Mouse (Mus musculus) neural tube, embryonic 15.5 days (tissue): ENCODE results near the gene Traf3. TPM values are rescaled to one million over a fixed set of nuclear protein-coding genes. Genes with fewer than 3 reads are reported as not detected.

Source experiments
- ATAC-seq: fragments of 200-750 bp; cut with Nextera tagmentation; 2 replicates; pipeline ENCODE4 v1.8.0; 2017; ENCODE audit warnings: mild to moderate bottlenecking, moderate TSS enrichment, moderate library complexity; ENCODE audit not compliant: low FRiP score
- H3K27ac ChIP-seq: fragments of 300-500 bp; sonication (generic); replicated peaks from 2 replicates; pipeline ENCODE4 v1.5.1; 2015; ENCODE audit warnings: mild to moderate bottlenecking, inconsistent platforms
- H3K27me3 ChIP-seq: fragments of 300-500 bp; sonication (generic); replicated peaks from 2 replicates; pipeline ENCODE4 v1.6.1; 2015; ENCODE audit warnings: inconsistent platforms
- H3K36me3 ChIP-seq: fragments of 300-500 bp; sonication (generic); 2 replicates; pipeline ENCODE4 v1.6.1; 2015; ENCODE audit warnings: inconsistent platforms
- H3K4me1 ChIP-seq: fragments of 300-500 bp; sonication (generic); 2 replicates; pipeline ENCODE4 v1.6.1; 2015; ENCODE audit warnings: inconsistent platforms
- H3K4me2 ChIP-seq: fragments of 300-500 bp; sonication (generic); 2 replicates; pipeline ENCODE4 v1.6.1; 2015; ENCODE audit warnings: inconsistent platforms, mild to moderate bottlenecking, moderate library complexity
- H3K4me3 ChIP-seq: fragments of 300-500 bp; sonication (generic); replicated peaks from 2 replicates; pipeline ENCODE4 v1.5.1; 2015; ENCODE audit warnings: mild to moderate bottlenecking, inconsistent platforms
- H3K9ac ChIP-seq: fragments of 300-500 bp; sonication (generic); replicated peaks from 2 replicates; pipeline ENCODE4 v1.6.1; 2015; ENCODE audit warnings: mild to moderate bottlenecking, inconsistent platforms
- H3K9me3 ChIP-seq: fragments of 300-500 bp; sonication (generic); replicated peaks from 2 replicates; pipeline ENCODE4 v1.6.1; 2016; ENCODE audit warnings: inconsistent platforms
- WGBS: fragments of 180-500 bp; shearing (Covaris S2); methylation state at CpG from one replicate; pipeline ENCODE4 v1.1.7; 2015; ENCODE audit warnings: mixed read lengths; 5-methylcytosine and 5-hydroxymethylcytosine counted together
- polyA plus RNA-seq: library from polyadenylated mRNA; unstranded; fragments of >200 nt; fragmentation: Nextera tagmentation; extraction: Ambion mirVana; gene quantifications from 2 replicates; pipeline ENCODE4 v1.2.1, GENCODE M21; 2015

The Traf3 gene
- polyA plus RNA-seq, 1 experiment from 2014 or later, result 19.0 TPM

DNA sequence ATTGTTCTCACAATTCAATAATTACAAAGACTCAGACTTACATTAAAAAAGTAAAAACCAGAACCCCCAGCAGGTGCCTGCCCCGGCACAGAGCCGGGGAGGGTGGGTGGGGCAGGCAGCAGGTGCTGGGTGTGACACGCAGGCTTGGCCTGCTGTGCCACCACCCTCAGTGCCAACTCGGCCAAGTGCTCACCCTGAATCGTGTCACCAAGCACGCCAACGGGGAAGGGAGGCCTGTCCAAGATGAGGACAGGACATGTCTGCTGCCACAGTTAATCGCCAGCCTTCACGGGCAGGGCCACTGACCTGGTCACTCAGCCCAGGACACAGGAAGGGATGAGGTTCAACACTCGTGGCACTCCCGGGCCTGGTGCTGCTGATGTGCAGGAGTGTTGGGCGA, 126.9 kb downstream of the Traf3 start:
- no peaks in the 10 kb centered on the region for H3K4me1 ChIP-seq
- ATAC-seq, result no peak
- H3K27me3 ChIP-seq, result no peaks in the 10 kb centered on the region
- H3K9ac ChIP-seq, result no peak overlapping the region
- no peaks in the 10 kb centered on the region for H3K9me3 ChIP-seq
- no peak overlapping the region for H3K4me3 ChIP-seq
- peaks cover 75% of the 10 kb centered on the region for H3K36me3 ChIP-seq
- no peak overlapping the region for H3K27ac ChIP-seq
- H3K4me2 ChIP-seq, result no peak overlapping the region
- WGBS, result 94% methylated on average over 12 of the region's 12 CpGs

DNA sequence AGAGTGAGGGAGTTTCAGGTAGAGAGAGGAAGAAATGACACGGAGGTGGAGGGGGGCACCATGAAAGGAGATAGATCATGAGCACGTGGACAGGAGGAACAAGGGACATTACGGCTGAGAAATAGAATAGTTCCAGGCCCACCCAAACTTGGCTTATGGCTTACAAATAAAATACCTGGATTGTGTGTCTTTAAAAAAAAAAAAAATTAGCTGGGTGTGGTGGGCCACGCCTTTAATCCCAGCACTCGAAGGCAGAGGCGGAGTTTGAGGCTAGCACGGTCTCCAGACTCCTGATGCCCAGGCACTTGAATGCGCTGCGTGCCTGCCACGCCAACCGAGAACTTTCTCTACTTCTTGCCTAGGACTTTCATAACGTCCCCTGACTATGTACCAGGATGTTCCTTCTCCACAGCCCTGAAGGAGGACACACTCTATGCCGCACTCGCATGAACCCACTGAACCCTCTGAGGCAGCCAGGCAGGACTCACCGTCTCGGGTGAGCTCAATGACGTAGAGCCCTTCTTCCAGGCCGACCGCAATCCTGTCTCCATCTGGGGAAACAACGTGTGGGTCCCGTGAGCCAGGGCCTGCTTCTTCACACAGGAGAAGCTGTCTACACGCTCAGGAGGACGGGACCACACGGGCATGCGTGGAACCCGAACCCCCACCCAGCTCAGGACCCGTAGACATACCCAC, 135.3 kb downstream of the Traf3 start:
- Histone ChIP-seq H3K36me3 (peaks cover 94% of the 10 kb centered on the region), H3K9me3 (no peaks in the 10 kb centered on the region), H3K4me1 (no peaks in the 10 kb centered on the region), H3K4me2 (no peak overlapping the region), H3K27ac (no peak overlapping the region), H3K27me3 (no peaks in the 10 kb centered on the region), H3K9ac (no peak overlapping the region), H3K4me3 (no peak overlapping the region)
- WGBS, result 96% methylated on average over 27 of the region's 27 CpGs
- no peak for ATAC-seq

DNA sequence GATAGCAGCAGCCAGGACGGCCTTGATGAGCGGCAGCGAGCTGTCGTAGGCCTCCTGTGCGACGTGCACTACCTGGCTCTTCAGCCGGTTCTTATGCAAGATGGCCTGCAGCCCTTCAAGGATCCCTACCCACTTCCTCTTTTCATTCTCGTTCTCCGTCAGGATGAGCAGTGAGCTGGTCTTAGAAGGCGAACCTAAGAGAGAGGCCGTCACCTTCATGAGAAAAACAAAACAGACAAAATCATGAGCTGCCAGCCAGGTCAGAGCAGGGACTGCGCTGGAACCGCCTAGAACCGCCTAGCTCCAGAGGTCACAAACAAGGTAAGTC, 135.8 kb downstream of the Traf3 start:
- 97% methylated on average over 14 of the region's 14 CpGs for WGBS
- no peak overlapping the region for H3K4me2 ChIP-seq

DNA sequence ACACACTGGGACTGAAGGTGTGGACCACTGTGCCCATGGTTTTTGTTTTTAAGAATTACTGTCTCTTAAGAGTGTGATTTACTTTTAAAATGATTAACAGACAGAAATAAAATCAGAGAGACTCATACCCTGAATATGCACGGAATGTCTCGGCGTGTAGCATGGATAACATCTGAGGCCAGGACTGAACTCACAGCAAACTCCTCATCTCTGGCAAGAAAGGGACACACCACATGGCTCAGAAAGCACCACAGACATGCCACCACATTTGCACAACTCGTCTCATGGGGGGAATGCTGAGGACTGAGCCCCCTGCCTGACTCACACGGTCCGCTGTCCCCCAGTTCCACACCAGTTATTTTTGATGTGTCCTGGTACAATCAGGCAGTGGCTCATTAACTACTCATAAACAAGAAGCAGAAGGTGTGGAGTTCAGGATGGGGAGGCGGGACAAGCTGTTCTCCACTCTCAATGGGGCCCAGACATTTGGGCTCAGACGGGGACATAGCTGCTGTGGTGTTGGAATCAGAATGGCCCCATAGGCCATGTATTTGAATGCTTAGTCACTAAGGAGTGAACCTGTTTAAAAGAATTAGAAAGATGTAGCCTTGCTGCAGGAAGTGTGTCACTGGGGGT, 137.7 kb downstream of the Traf3 start:
- Histone ChIP-seq H3K9me3 (no peaks in the 10 kb centered on the region), H3K36me3 (peaks cover 92% of the 10 kb centered on the region), H3K4me3 (no peak overlapping the region), H3K27ac (no peak overlapping the region), H3K9ac (no peak overlapping the region), H3K4me1 (no peaks in the 10 kb centered on the region), H3K4me2 (no peak overlapping the region), H3K27me3 (no peaks in the 10 kb centered on the region)
- ATAC-seq, result no peak
- WGBS, result 89% methylated on average over 8 of the region's 8 CpGs

More for the DNA sequence above, 135.8 kb downstream of the Traf3 start:
- H3K9me3 ChIP-seq, result no peaks in the 10 kb centered on the region
- no peak for ATAC-seq
- no peaks in the 10 kb centered on the region for H3K27me3 ChIP-seq
- no peaks in the 10 kb centered on the region for H3K4me1 ChIP-seq
- H3K27ac ChIP-seq, result no peak overlapping the region
- H3K36me3 ChIP-seq, result peaks cover 94% of the 10 kb centered on the region
- no peak overlapping the region for H3K4me3 ChIP-seq
- H3K9ac ChIP-seq, result no peak overlapping the region

DNA sequence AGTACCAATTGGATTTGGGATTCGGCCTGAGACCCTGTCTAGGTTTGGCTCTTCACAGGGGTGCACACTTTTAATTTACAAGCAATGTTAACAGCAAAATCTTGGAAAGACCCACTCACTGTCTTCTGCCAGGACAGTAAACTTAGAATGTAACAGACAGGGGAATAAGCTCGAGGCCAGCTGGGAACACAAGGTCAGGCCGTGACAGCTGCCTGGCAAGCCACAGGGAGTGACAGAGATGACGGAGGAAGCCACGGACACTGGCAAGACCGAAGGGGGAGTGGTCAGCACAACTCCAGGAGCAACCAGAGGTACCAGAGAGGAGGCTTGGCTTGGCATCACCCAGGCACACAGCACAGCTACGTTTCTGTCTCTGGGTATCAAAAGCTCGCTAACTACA, 140.7 kb downstream of the Traf3 start:
- Histone ChIP-seq H3K9ac (no peak overlapping the region), H3K27ac (no peak overlapping the region), H3K4me1 (no peaks in the 10 kb centered on the region), H3K27me3 (no peaks in the 10 kb centered on the region), H3K36me3 (peaks cover 97% of the 10 kb centered on the region), H3K4me3 (no peak overlapping the region), H3K4me2 (no peak overlapping the region), H3K9me3 (no peaks in the 10 kb centered on the region)
- 87% methylated on average over 8 of the region's 8 CpGs for whole genome bisulfite sequencing
- ATAC-seq, result no peak

DNA sequence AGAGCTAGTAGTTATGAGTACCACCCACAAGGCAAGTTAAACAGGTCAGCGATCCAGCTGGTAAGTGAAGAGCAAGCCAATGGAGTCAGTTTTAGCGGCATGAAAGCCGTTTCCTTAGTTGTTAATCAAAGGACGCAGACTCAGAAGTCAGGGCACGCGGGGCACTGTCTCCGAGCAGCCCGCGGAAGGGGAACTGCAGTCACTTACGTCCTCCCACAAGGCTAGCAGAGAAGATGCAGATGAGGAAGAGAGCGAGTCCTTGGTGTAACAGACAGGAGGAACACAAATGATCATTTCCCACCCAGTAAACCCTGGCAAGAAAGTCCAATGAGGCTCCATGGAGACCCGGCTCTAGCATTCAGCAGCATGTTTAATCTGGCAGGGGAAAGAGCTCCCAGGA, 143.1 kb downstream of the Traf3 start:
- 74% methylated on average over 12 of the region's 12 CpGs for WGBS

DNA sequence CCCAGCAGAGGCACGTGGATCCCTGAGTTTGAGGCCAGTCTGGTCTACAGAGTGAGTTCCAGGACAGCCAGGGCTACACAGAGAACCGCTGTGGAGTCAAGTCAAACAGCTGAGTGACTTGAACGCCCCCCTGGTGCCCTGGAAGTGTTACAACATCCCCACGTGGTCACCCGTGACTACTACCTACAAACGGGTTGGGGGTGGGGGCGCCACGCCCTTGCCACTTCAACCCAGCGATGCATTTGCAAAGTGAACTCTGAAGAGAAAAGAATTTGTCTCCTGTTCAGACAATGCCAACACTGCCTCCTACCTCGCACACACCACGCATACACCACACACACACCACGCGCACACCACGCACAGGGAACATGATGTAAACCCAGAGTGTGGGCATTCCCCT, 143.8 kb downstream of the Traf3 start:
- Histone ChIP-seq H3K4me2 (no peak overlapping the region), H3K27ac (no peak overlapping the region), H3K36me3 (peaks cover 95% of the 10 kb centered on the region), H3K4me3 (no peak overlapping the region), H3K9ac (no peak overlapping the region), H3K4me1 (no peaks in the 10 kb centered on the region), H3K9me3 (no peaks in the 10 kb centered on the region), H3K27me3 (no peaks in the 10 kb centered on the region)
- 92% methylated on average over 14 of the region's 14 CpGs for WGBS
- ATAC-seq, result no peak

More for the DNA sequence above, 143.1 kb downstream of the Traf3 start:
- no peaks in the 10 kb centered on the region for H3K4me1 ChIP-seq
- peaks cover 95% of the 10 kb centered on the region for H3K36me3 ChIP-seq
- H3K9me3 ChIP-seq, result no peaks in the 10 kb centered on the region
- H3K27me3 ChIP-seq, result no peaks in the 10 kb centered on the region
- H3K27ac ChIP-seq, result no peak overlapping the region
- no peak overlapping the region for H3K4me3 ChIP-seq
- H3K4me2 ChIP-seq, result no peak overlapping the region
- H3K9ac ChIP-seq, result no peak overlapping the region
- no peak for ATAC-seq

DNA sequence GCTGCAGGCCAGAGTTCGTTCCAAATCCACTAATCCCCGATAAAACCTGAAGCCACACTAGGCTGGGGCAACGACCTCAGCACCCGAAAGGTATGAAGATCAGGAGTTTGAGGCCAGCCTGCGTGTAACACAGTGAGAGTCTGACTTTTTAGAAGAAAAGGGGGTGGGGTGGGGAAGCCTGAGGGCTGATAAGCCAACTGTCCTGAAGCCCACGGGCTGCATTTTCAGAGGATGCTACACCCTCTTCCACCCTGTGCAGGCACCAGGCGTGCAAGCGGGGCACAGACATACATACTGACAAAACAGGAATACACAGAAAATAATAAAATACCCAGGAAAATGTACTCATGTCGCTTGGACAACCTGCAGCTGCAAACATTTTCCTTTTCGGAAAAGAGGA, 145.6 kb downstream of the Traf3 start:
- WGBS, result 98% methylated on average over 10 of the region's 10 CpGs

DNA sequence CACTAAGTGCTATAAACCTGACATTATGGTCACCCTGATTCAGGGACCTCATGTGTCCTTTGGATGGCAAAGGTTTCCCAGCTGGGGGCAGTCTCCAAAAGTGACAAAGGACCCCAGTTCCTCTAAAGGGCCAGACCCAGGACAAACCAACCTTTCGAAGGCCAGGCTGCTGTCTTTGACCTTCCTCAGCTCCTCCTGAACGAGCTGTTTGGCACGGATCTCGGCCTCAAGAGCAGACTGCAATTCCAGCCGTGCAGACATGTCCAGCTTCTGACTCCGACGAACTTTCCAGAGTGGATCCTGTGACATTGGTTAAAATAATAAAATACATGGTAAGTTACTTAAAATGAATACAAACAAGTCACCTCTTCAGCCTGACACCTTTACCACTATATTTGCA, 148.1 kb downstream of the Traf3 start:
- H3K9ac ChIP-seq, result no peak overlapping the region
- H3K4me3 ChIP-seq, result no peak overlapping the region
- H3K27ac ChIP-seq, result no peak overlapping the region
- WGBS, result 95% methylated on average over 7 of the region's 7 CpGs
- H3K4me1 ChIP-seq, result no peaks in the 10 kb centered on the region
- H3K27me3 ChIP-seq, result no peaks in the 10 kb centered on the region
- ATAC-seq, result no peak
- H3K36me3 ChIP-seq, result peaks cover 98% of the 10 kb centered on the region
- H3K9me3 ChIP-seq, result no peaks in the 10 kb centered on the region
- no peak overlapping the region for H3K4me2 ChIP-seq

More for the DNA sequence above, 145.6 kb downstream of the Traf3 start:
- no peaks in the 10 kb centered on the region for H3K4me1 ChIP-seq
- no peaks in the 10 kb centered on the region for H3K27me3 ChIP-seq
- H3K9ac ChIP-seq, result no peak overlapping the region
- peaks cover 95% of the 10 kb centered on the region for H3K36me3 ChIP-seq
- ATAC-seq, result no peak
- H3K4me2 ChIP-seq, result no peak overlapping the region
- no peak overlapping the region for H3K4me3 ChIP-seq
- H3K27ac ChIP-seq, result no peak overlapping the region
- H3K9me3 ChIP-seq, result no peaks in the 10 kb centered on the region

Other genes with a start within 250 kb of the Traf3 start
- gene Ankrd9, start 187.3 kb upstream of the Traf3 start, polyA plus RNA-seq, result 10.5 and 12.6 TPM in 2 replicates
- gene Rcor1, start 127.0 kb upstream of the Traf3 start, polyA plus RNA-seq, result 4.5 and 6.0 TPM in 2 replicates
- not detected in 2 replicates for gene 4930595D18Rik, start 18.1 kb downstream of the Traf3 start, polyA plus RNA-seq
- gene Amn, start 104.7 kb downstream of the Traf3 start, polyA plus RNA-seq, result 45.9 and 50.2 TPM in 2 replicates
- gene Cdc42bpb, start 211.3 kb downstream of the Traf3 start, polyA plus RNA-seq, result 30.2 and 33.7 TPM in 2 replicates
- gene Lbhd2, start 240.4 kb downstream of the Traf3 start, polyA plus RNA-seq, result 1.4 and 2.8 TPM in 2 replicates